ENCODE assay signal across 18 mouse cellular contexts in the genomic region with DNA sequence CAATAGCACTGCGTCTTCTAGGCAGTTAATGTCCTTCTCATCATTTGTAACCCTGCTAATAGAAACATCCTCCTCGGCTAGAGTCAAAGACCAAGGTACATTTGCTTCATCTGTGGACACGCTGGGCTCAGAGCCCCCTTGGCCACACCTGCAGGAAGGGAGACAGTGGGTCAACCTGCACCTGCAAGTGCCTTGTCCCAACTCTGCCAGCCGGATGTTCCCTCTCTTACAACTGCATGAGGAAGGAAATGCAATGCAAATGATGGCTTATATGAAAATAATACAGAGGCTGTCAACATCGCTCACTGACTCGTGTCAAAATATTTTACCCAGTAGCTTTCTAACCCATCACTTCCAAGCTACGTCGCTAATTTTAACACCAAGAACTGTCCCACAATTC.
DNase-seq lines count a peak whose midpoint lies in the region; ATAC-seq and TF ChIP-seq lines count a peak whose summit lies in the region.
"Had no signal": no experiment of that assay in that cellular context is flagged by ENCODE, and none has a peak within 500 bp of the region (broad histone marks: within the 10 kb centered on the region; RNA-seq: fewer than 3 reads in every experiment).

No protein-coding gene starts in this region.

- no peak overlapping the region for H3K4me2 ChIP-seq in neural tube, embryonic 11.5 days (ENCODE audit: low read depth)
- no peak overlapping the region for H3K4me2 ChIP-seq in forebrain, postnatal 0 days (ENCODE audit: low read depth)
- H3K4me2 ChIP-seq in midbrain, embryonic 11.5 days = peak overlapping the region; percentile 23; the same call in 1 of the 2 replicates
- H3K4me2 ChIP-seq: lung, embryonic 15.5 days; stomach, embryonic 15.5 days had no signal

- H3K9ac ChIP-seq in neural tube, embryonic 11.5 days (ENCODE audit: low read length) = no peak overlapping the region
- no peak overlapping the region for H3K9ac ChIP-seq in forebrain, postnatal 0 days
- no peak overlapping the region for H3K9ac ChIP-seq in midbrain, embryonic 11.5 days (ENCODE audit: low read length)
- H3K9ac ChIP-seq: lung, embryonic 15.5 days; stomach, embryonic 15.5 days had no signal

- no peaks in the 10 kb centered on the region for H3K9me3 ChIP-seq in neural tube, embryonic 11.5 days (ENCODE audit: control insufficient read depth, low read length)
- no peaks in the 10 kb centered on the region for H3K9me3 ChIP-seq in forebrain, postnatal 0 days (ENCODE audit: low read length)
- no peaks in the 10 kb centered on the region for H3K9me3 ChIP-seq in midbrain, embryonic 11.5 days (ENCODE audit: control insufficient read depth, low read length)
- H3K9me3 ChIP-seq: embryonic facial prominence, embryonic 10.5 days; lung, embryonic 15.5 days; stomach, embryonic 15.5 days had no signal

- peaks cover 9% of the 10 kb centered on the region for H3K4me1 ChIP-seq in neural tube, embryonic 11.5 days (ENCODE audit: control insufficient read depth, insufficient read depth, low read length)
- H3K4me1 ChIP-seq in forebrain, postnatal 0 days (ENCODE audit: insufficient read depth) = peaks cover 8% of the 10 kb centered on the region
- H3K4me1 ChIP-seq in midbrain, embryonic 11.5 days (ENCODE audit: control insufficient read depth, insufficient read depth, low read length) = peaks cover 26% of the 10 kb centered on the region
- H3K4me1 ChIP-seq: lung, embryonic 15.5 days; megakaryocyte, embryonic 14.5 days; stomach, embryonic 15.5 days had no signal

- no peak for TF ChIP-seq CTCF in forebrain, postnatal 0 days (IDR thresholded peaks at IDR 0.05; ENCODE audit: low read depth)

- DNase-seq in neural tube, embryonic 11.5 days (ENCODE audit: low spot score) = no peak
- no peak for DNase-seq in neural tube, embryonic 10.5 days (ENCODE audit: extremely low spot score, low spot score)
- no peak for DNase-seq in forebrain, postnatal 0 days
- DNase-seq in midbrain, embryonic 11.5 days (ENCODE audit: low spot score, missing footprints) = peak; percentile 87
- DNase-seq in spleen, postnatal 36 days (ENCODE audit: low spot score in 2 of 2) = peak; percentile 54 to 61
- DNase-seq in embryo, embryonic 10 days (ENCODE audit: low spot score) = no peak
- no peak for DNase-seq in kidney, postnatal 36 days
- no peak for DNase-seq in layer of hippocampus, adult 18-20 months (ENCODE audit: low spot score in 2 of 2)
- DNase-seq: adrenal gland, postnatal 10 days; cerebellum, adult 9-10 months; heart, postnatal 14 days; liver; right cerebral cortex, adult 18-20 months had no signal

- no peaks in the 10 kb centered on the region for H3K27me3 ChIP-seq in neural tube, embryonic 11.5 days (ENCODE audit: control insufficient read depth, insufficient read depth, low read length)
- no peaks in the 10 kb centered on the region for H3K27me3 ChIP-seq in forebrain, postnatal 0 days (ENCODE audit: insufficient read depth, low read length)
- H3K27me3 ChIP-seq in midbrain, embryonic 11.5 days (ENCODE audit: control insufficient read depth, insufficient read depth, low read length) = no peaks in the 10 kb centered on the region
- H3K27me3 ChIP-seq: lung, embryonic 15.5 days; megakaryocyte, embryonic 14.5 days; stomach, embryonic 15.5 days had no signal

- H3K36me3 ChIP-seq in neural tube, embryonic 11.5 days (ENCODE audit: control insufficient read depth, insufficient read depth, low read length) = no peaks in the 10 kb centered on the region
- peaks cover 3% of the 10 kb centered on the region; the same call in 1 of the 2 replicates for H3K36me3 ChIP-seq in forebrain, postnatal 0 days (ENCODE audit: insufficient read depth)
- no peaks in the 10 kb centered on the region for H3K36me3 ChIP-seq in midbrain, embryonic 11.5 days (ENCODE audit: control insufficient read depth, insufficient read depth, low read length)
- H3K36me3 ChIP-seq: lung, embryonic 15.5 days; stomach, embryonic 15.5 days had no signal

- H3K4me3 ChIP-seq in neural tube, embryonic 11.5 days (ENCODE audit: low read depth, low read length) = no peak overlapping the region
- H3K4me3 ChIP-seq in forebrain, postnatal 0 days (ENCODE audit: low read depth, low read length) = no peak overlapping the region
- H3K4me3 ChIP-seq in midbrain, embryonic 11.5 days (ENCODE audit: low read depth, low read length) = no peak overlapping the region
- H3K4me3 ChIP-seq: embryonic facial prominence, embryonic 10.5 days; gastrocnemius, adult 2 months; lung, embryonic 15.5 days; megakaryocyte, embryonic 14.5 days; stomach, embryonic 15.5 days had no signal

- ATAC-seq in neural tube, embryonic 11.5 days (ENCODE audit: insufficient read depth, low FRiP score, low TSS enrichment) = no peak
- ATAC-seq in forebrain, postnatal 0 days = no peak; the same call in 1 of the 2 replicates
- ATAC-seq in midbrain, embryonic 11.5 days (ENCODE audit: low FRiP score) = peak; percentile 15; the same call in 1 of the 2 replicates

- peak overlapping the region; percentile 15; the same call in 1 of the 2 replicates for H3K27ac ChIP-seq in neural tube, embryonic 11.5 days (ENCODE audit: low read depth, low read length)
- peak overlapping the region; percentile 62 for H3K27ac ChIP-seq in forebrain, postnatal 0 days (ENCODE audit: low read depth, low read length)
- H3K27ac ChIP-seq in midbrain, embryonic 11.5 days (ENCODE audit: low read depth, low read length) = peak overlapping the region; percentile 70
- H3K27ac ChIP-seq: gastrocnemius, adult 2 months; lung, embryonic 15.5 days; stomach, embryonic 15.5 days had no signal

- WGBS in neural tube, embryonic 11.5 days = 74% methylated on average over 8 of the region's 8 CpGs
- WGBS in forebrain, postnatal 0 days = 54% methylated on average over 8 of the region's 8 CpGs
- WGBS in midbrain, embryonic 11.5 days = 74% methylated on average over 8 of the region's 8 CpGs

Comparison
In these comparisons a context has a peak if more than half of its experiments do, and no peak if none do; other contexts are left out.
1. DNase-seq: peak in midbrain, embryonic 11.5 days (single experiment) and spleen, postnatal 36 days (2 of 2); none in neural tube, embryonic 11.5 days (single experiment), neural tube, embryonic 10.5 days (single experiment), forebrain, postnatal 0 days (single experiment), embryo, embryonic 10 days (single experiment), kidney, postnatal 36 days (0 of 2) and layer of hippocampus, adult 18-20 months (0 of 2).
2. H3K27ac ChIP-seq: peak in every context shown above with its lines; median percentile 70 in midbrain, embryonic 11.5 days; 62 in forebrain, postnatal 0 days; 15 in neural tube, embryonic 11.5 days.